ENCODE assay signal across 9 mouse cellular contexts in the genomic region with DNA sequence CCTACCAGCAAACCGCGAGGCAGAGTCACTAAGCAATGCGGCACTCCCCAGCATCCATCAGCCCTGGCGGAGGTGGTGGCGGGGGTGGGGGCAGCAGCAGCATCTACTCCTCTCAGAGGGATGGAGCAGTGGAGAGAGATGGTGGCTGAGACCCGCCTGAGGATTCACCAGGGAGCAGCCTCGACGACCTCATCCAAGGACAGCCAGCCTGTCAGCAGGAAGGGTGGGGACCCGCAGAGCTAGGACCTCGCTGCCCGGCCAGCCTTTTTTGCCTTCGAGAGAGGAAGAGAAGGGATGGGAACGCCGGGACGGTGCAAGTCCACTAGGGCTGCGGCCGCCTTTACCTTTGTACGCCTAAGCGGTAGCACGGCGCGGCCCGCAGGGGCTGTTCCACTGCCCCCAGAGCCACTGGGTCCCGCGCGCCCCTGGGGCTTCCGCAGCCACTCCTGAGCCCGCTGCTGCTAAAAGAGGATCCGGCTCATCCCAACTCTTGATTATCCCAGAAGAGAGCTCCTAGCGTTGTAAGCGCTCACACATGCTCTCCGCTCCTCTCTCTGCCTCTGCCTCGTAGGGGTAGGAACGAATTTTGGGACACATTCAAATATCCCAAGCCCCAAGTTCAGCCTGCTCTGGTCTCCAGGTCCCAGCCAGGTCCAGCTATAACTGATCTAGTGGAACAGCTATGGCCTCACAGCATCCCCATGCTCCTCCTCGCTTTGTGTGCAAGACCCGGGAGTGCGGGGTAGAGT. TPM values are rescaled to one million over a fixed set of nuclear protein-coding genes. Genes with fewer than 3 reads are reported as not detected.
DNase-seq lines count a peak whose midpoint lies in the region; ATAC-seq lines count a peak whose summit lies in the region.
"Had no signal": no experiment of that assay in that cellular context is flagged by ENCODE, and none has a peak within 500 bp of the region (broad histone marks: within the 10 kb centered on the region; RNA-seq: fewer than 3 reads in every experiment).

A gene (minus strand): TSS at position 639 of the 749 bp plus-strand sequence.

- peaks cover 13% of the 10 kb centered on the region; the same call in 1 of the 2 replicates for H3K4me1 ChIP-seq in midbrain, embryonic 14.5 days (ENCODE audit: control insufficient read depth, insufficient read depth, low read length)

- H3K9me3 ChIP-seq in midbrain, embryonic 14.5 days (ENCODE audit: control insufficient read depth, low read length), result no peaks in the 10 kb centered on the region

- peak within 1 kb of the TSS; percentile 61 for H3K4me3 ChIP-seq in midbrain, embryonic 14.5 days (replicated peaks; ENCODE audit: low read depth, low read length)
- H3K4me3 ChIP-seq: erythroblast, embryonic 14.5 days had no signal

- peak; percentile 5 to 24 for DNase-seq in adrenal gland, adult 18-20 months (ENCODE audit: low spot score in 2 of 2)
- DNase-seq in adrenal gland, postnatal 4 days (ENCODE audit: low spot score in 2 of 2), result no peak
- peak; percentile 4 to 12 for DNase-seq in spleen, postnatal 10 days (ENCODE audit: low spot score in 2 of 2)
- no peak for DNase-seq in spleen, postnatal 36 days (ENCODE audit: low spot score in 2 of 2)
- DNase-seq in frontal cortex, postnatal 10 days (ENCODE audit: low spot score in 2 of 2), result peak; percentile 80 to 84
- DNase-seq in layer of hippocampus, adult 9-11 months, result peak; percentile 90
- DNase-seq in midbrain, embryonic 14.5 days, result peak; percentile 74
- DNase-seq in urinary bladder, postnatal 14 days (ENCODE audit: low spot score), result peak; percentile 6

- no peaks in the 10 kb centered on the region for H3K36me3 ChIP-seq in midbrain, embryonic 14.5 days (ENCODE audit: control insufficient read depth, insufficient read depth, low read length)

- peak within 1 kb of the TSS; percentile 88 for H3K9ac ChIP-seq in midbrain, embryonic 14.5 days (replicated peaks; ENCODE audit: low read length)

- peak within 1 kb of the TSS; percentile 68 for H3K4me2 ChIP-seq in midbrain, embryonic 14.5 days (ENCODE audit: low read length)

- no peaks in the 10 kb centered on the region for H3K27me3 ChIP-seq in midbrain, embryonic 14.5 days (ENCODE audit: control insufficient read depth, insufficient read depth, low read length)

- WGBS in midbrain, embryonic 14.5 days, result under 1% methylated on average over 37 of the region's 37 CpGs

- peak within 1 kb of the TSS; percentile 91 for H3K27ac ChIP-seq in midbrain, embryonic 14.5 days (replicated peaks; ENCODE audit: low read depth, low read length)

- peak; percentile 85 for ATAC-seq in midbrain, embryonic 14.5 days (ENCODE audit: low FRiP score, low TSS enrichment)

RNA-seq across cellular contexts. Expression of the gene that starts here (rescaled TPM):
- total RNA-seq in adrenal gland, adult 18-20 months (2021), result under 1 TPM; 0.13 to 0.20 TPM
- 1 to 10 TPM in 1 of 2 experiments, under 1 TPM in 1; 0.68 to 1.1 TPM for total RNA-seq in adrenal gland, postnatal 4 days (2021)
- 22.8 and 24.4 TPM in 2 replicates for polyA plus RNA-seq in midbrain, embryonic 14.5 days (2014; fragmentation: Nextera tagmentation; extraction: Ambion mirVana)
- polyA plus RNA-seq: erythroblast, embryonic 14.5 days had no signal

Comparison
In these comparisons a context has a peak if more than half of its experiments do, and no peak if none do; other contexts are left out.
1. DNase-seq: peak in spleen, postnatal 10 days (2 of 2), frontal cortex, postnatal 10 days (2 of 2), layer of hippocampus, adult 9-11 months (single experiment), midbrain, embryonic 14.5 days (single experiment) and urinary bladder, postnatal 14 days (single experiment); none in adrenal gland, postnatal 4 days (0 of 2) and spleen, postnatal 36 days (0 of 2).
2. Peak in DNase-seq in adrenal gland, adult 18-20 months; RNA of the gene not detected or under 1 TPM.